Mouse (Mus musculus): ENCODE results near the gene Gnaq. TPM values are rescaled to one million over a fixed set of nuclear protein-coding genes. Genes with fewer than 3 reads are reported as not detected.
"Not testable (repeated sequence)": the region's sequence is repeated elsewhere in the genome, so short reads cannot be mapped to it uniquely, and the experiment has no call there.

Gnaq gene
- total RNA-seq (2021): 100 to 1,000 TPM; 165 to 178 TPM

DNA sequence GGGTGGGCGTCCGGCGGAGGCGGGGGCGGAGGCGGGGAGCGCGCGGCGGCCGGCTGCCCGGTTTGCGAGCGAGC is at the start of gene Gnaq:
Gnaq (plus strand) TSS at position 41 of the 74 bp plus-strand sequence.
- intact Hi-C loops (cut with DNase I): loop anchor here (2.0 to 5.0 kb wide), 4 partner anchors 65 to 215 kb away; no protein-coding TSS in a partner anchor
- no peak for DNase-seq (ENCODE audit: low spot score in 2 of 2)

DNA sequence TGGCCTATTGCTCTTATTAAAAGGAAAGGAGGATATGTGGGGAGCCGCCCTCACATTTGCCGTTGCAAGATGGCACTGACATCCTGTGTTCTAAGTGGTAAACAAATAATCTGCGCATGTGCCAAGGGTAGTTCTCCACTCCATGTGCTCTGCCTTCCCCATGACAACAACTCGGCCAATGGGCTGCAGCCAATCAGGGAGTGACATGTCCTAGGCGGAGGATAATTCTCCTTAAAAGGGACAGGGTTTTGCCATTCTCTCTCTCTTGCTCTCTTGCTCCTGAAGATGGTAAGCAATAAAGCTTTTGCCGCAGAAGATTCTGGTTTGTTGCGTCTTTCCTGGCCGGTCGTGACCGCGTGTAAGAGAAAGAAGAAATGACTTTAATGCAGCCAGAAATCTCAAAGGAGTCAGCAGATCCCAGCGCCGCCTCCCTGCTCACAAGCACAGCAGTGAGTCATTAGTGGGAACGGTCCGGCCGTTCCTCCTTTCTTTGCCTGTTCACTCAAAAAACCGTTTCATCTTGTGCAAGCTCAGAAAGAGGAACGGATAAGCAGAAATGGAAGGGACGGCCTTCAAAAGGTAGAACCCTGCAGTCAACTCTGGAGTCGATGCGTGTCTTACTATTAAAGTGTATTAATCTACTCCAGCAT is 48.5 kb upstream of the Gnaq start:
- intact Hi-C loops (cut with DNase I): not testable (repeated sequence)
- peak in 1 of 2 experiments; percentile 13 for DNase-seq (ENCODE audit: low spot score in 2 of 2)

DNA sequence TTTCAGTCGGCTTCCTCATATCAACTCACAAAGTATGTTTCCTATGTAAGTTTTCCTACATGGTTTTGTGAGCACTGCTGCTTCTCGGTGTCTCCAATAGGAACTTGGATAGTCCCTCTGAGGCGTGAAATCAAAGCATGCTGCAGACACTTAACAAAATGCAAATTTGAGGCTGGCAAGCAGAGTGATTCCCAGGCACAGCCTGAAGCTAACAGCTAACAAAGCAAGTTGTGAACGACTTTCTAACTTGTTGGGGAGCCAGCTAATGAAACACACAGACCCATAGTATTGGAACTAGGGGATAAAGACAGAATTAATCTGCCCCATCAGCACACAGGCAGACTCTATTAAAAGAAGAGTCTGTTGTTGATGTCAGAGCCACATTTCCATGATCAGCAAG is 47.4 kb upstream of the Gnaq start:
- intact Hi-C loops (cut with DNase I): no loop called here
- no peak for DNase-seq (ENCODE audit: low spot score in 2 of 2)

DNA sequence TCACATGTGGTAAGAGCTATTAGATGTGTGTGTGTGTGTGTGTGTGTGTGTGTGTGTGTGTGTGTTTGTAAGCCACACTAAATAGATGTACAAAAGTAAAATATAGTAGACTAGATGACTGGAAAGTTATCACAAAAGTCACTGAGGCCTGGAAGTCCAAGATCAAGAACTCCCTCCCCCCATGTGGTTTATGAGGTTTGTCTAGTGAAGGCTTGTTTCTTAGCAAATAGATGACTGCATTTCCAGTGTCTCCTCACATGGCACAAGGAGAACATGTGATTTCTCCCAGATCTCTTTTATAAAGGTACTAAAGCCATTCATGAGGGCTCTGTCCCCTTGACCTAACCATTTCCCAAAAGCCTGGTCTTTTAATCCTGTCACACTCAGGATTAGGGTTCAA is 46.5 kb upstream of the Gnaq start:
- intact Hi-C loops (cut with DNase I): no loop called here
- DNase-seq (ENCODE audit: low spot score in 2 of 2): no peak

DNA sequence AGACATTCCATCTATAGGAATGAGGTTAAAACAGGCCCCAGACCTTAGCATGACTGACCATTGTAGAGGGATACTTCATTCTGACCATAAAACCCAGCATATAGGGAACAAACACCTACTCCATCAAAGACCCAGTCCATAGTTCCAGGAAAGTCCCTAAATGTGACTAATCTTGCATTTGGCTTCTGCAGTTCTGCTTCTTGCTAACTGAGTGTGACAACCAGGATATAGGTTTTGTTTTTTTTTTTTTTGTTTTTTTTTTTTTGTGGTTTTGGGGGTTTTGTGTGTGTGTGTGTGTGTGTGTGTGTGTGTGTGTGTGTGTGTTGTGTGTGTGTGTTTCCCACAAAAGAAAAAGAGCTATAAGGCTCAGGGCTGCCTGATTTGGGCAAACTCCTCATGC is 46.0 kb upstream of the Gnaq start:
- intact Hi-C loops (cut with DNase I): no loop called here
- no peak for DNase-seq (ENCODE audit: low spot score in 2 of 2)

DNA sequence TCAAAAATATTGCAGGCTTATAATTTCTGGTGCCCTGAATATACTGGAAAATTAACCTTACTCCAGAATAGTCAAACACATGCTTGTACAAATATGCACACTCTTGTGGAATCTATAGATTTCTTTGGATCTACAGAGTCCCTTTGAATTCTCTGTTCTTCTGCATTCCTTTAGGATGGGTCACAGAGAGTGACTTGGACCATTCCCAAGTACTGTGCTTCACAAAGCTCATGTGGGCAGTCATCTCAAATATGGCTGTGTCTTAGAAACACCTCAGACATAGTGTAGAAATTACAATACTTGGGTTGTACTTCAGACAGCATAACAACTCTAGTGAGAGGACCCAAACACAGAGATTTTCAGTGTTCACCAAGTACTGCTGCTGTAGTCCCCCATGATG is 45.2 kb upstream of the Gnaq start:
- intact Hi-C loops (cut with DNase I): no loop called here

DNA sequence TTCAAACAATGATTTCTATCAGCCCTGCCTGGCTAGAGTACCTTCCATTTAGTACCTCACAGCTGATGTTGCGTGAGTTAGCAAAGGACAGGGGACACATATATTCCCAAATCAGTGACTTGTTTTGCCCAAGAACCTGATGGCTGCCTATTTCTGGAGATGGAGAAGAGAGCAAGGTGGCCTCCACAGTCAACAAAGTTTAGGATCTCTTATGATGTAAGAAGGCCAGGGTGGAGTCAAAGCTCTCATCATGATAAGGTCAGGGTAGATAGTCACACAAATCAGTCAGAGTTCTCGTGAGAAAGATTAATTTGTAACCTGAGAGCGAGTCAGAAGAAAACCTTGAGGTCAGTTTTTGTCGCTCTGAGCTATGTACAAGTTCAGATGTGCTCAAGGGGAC is 39.0 kb upstream of the Gnaq start:
- DNase-seq (ENCODE audit: low spot score in 2 of 2): no peak
- intact Hi-C loops (cut with DNase I): no loop called here

More for the DNA sequence above, 45.2 kb upstream of the Gnaq start:
- DNase-seq (ENCODE audit: low spot score in 2 of 2): no peak

DNA sequence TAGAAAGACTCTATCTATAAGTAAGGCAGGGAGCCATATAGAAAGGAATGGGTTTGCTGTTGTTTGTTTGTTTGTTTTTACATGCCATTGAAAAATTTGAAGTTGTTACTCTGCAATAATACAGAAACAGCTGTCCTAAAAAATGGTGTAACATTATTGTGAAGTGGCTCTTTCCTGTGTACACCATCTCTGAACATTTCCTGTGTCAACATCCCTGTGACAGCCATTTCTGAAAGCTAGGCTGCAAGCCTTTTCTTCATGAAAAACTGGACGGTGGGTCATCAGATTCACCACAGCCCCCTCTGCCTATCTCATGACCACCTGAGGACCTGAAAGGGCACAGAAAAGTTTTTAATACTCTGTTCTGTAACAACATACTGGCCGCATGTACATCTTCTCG is 22.7 kb upstream of the Gnaq start:
- no peak for DNase-seq (ENCODE audit: low spot score in 2 of 2)
- intact Hi-C loops (cut with DNase I): no loop called here

DNA sequence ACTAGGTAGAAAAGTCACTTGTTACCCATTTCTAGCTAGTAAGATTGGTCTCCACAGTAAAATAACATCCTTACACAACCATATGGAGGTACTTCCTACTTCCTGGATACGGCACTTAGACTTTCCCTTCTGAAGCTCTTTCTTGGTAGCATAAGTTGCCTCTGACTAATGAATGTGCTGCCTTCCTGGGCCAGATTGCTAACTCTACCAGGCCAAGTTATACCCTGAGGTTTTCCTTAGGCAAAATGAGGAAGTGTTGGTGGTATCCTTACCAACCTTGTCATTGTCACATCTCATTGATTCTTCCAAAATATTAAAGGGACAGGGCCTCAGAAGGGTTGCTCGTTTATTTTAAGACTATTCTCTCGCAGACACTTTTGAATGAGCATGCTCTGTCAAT is 22.0 kb upstream of the Gnaq start:
- DNase-seq (ENCODE audit: low spot score in 2 of 2): no peak
- intact Hi-C loops (cut with DNase I): no loop called here

DNA sequence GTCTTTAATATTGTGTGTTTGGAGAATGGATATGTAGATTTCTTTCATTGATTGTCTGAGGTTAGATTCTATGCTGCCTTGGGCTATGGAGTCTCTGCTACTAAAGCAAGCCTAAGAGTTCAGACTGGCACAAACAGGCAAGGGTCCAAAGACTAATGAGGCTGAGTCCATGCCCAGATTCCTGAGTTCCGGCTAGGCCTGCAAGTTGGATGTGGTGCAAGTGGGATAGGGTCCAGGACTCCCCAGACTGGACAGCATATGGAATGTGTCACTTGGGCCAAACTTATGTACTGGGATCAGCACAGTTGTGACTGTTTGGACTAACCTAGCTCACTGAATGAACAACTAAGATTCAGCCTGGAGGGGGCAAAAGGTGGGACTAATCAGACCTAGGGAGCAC is 19.3 kb upstream of the Gnaq start:
- intact Hi-C loops (cut with DNase I): no loop called here
- DNase-seq (ENCODE audit: low spot score in 2 of 2): no peak

DNA sequence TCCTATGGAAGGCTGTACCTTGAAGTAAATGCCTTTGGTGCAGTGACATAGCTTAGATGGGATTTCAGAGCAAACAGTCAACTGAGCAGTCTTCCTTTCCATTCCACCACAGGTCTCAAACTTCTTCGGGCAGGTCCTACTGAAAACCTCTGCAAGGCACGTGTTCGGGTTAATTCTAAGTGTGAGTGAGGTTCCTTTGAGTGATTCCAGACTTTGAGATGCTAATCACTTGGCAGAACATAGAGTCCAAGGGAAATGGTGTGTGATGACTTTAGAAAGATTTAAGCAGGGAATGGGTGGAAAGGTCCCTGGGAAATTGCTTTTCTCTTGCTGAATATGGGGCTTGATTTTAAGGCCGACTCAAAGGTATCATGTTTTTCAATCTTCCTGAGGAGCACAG is 14.2 kb upstream of the Gnaq start:
- intact Hi-C loops (cut with DNase I): no loop called here
- DNase-seq (ENCODE audit: low spot score in 2 of 2): no peak

DNA sequence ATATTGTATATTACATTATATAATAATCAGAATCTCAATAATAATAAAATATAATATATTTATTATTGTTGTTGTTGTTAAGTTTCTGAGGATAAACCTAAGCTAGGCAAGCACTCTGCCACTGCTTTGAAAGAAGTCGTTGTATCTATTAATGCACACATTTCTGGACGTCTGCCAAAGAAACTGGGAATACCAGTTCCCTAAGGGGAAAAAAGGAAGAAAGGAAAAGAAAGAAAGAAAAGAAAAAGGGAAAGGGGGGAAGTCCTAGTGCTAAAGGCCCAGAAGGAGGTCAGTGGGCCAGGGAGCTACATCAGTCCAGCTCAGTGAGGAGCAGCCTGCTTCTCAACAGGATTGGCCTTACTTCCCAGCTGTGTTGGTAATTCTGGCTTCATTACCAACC is 11.3 kb upstream of the Gnaq start:
- intact Hi-C loops (cut with DNase I): no loop called here
- no peak for DNase-seq (ENCODE audit: low spot score in 2 of 2)

DNA sequence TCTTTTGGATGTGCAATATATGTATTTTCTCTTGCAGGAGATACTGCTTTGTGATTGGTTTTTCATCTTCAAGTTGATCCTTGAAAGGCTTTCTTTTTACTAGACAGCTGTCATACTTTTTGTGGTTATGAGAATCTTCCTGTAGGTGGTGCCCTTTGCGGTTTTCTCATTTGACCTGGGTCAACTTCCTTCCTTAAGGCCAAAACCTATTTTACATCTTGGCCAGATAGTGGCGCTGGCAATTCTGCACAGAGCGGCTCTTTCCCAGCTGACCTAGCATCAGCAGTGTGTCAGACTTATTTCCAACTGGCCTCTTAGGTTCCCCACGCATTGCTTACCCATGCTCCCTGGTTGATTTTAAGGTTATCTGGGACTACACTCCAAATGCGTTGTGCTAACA is 3.9 kb upstream of the Gnaq start:
- no peak for DNase-seq (ENCODE audit: low spot score in 2 of 2)
- intact Hi-C loops (cut with DNase I): no loop called here

DNA sequence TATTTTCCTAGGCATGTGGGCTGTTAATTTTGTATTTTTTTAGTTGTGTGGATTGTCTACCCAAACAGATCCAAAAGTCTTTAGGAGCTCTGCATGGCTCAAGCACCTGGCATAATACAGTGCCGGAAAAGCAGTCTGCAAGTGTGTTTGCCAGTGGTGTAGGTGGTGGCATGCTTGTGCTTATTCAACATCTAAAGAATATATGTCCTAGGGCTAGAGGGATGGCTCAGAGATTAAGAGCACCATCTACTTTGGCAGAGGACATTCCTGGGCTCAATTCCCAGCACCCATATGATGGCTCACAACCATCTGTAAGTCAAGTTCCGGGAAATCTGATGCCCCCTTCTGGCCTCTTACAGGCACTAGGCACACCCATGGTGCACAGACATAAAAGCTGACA is 3.5 kb upstream of the Gnaq start:
- intact Hi-C loops (cut with DNase I): no loop called here

DNA sequence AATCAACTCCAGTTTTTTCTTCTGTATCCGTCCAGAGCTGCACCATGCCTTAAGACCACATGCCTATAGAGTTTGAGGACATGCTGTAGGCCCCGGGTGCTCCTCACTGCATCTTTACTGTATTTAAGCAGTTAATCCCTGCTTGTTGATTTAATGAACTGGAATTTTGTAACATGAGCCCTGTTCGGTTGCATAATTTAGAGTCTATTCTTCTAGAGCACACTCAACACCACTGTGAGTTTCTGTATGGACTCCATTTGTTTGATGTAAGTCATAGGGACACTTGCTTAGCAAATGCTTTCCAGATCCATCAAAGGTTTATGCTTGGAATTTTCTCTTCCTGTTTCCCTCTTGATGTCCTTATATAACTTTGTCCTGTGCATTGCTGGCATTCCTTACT is 2.2 kb upstream of the Gnaq start:
- intact Hi-C loops (cut with DNase I): loop anchor here (5.0 kb wide), 3 partner anchors 63 to 217 kb away; no protein-coding TSS in a partner anchor
- no peak for DNase-seq (ENCODE audit: low spot score in 2 of 2)

More for the DNA sequence above, 3.5 kb upstream of the Gnaq start:
- no peak for DNase-seq (ENCODE audit: low spot score in 2 of 2)

DNA sequence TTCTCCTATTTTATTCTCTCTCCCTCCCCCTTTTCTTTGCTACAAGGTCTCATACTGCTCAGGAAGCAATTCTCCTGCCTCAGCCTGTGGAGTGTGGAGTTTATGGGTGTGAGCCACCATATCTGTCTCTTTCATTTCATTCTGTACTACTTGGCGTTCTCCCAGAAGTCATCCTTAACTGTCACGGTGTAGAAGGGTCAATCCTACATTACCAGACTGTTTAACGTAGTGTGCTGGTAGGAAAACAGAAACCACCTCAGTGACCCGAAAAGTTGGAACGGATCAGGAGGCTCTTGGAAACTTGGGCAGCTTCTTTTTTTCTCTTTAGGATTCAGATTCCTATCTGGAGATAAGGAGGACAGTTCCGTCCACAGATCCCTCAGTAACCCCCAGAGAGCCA is 800 bp upstream of the Gnaq start:
- intact Hi-C loops (cut with DNase I): loop anchor here (2.0 to 5.0 kb wide), 4 partner anchors 65 to 215 kb away; no protein-coding TSS in a partner anchor
- DNase-seq (ENCODE audit: low spot score in 2 of 2): no peak

DNA sequence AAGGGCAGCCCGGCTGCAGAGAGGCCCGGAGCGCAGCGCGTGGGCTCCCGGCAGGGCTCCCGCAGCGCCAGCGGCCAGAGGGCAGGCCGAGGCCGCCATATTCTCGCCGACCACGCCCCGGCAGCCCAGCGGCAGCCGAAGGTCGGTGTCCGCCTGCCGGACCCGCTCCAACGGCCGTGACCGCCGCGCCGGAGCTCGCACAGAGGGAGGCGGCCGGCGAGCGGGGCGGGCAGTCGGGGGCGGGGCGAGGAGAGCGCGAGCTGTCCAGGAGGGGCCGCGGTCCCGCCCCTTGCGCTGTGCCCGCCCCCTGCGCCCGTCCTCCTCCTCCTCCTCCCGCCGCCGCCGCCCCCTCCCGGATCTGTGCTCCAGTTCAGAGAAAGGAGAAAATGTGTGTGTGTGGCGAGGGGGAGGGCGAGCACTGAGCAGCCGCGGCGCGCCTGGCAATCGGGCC is 266 bp upstream of the Gnaq start:
- intact Hi-C loops (cut with DNase I): loop anchor here (2.0 to 5.0 kb wide), 4 partner anchors 65 to 215 kb away; no protein-coding TSS in a partner anchor
- DNase-seq (ENCODE audit: low spot score in 2 of 2): peak; percentile 86 to 91

DNA sequence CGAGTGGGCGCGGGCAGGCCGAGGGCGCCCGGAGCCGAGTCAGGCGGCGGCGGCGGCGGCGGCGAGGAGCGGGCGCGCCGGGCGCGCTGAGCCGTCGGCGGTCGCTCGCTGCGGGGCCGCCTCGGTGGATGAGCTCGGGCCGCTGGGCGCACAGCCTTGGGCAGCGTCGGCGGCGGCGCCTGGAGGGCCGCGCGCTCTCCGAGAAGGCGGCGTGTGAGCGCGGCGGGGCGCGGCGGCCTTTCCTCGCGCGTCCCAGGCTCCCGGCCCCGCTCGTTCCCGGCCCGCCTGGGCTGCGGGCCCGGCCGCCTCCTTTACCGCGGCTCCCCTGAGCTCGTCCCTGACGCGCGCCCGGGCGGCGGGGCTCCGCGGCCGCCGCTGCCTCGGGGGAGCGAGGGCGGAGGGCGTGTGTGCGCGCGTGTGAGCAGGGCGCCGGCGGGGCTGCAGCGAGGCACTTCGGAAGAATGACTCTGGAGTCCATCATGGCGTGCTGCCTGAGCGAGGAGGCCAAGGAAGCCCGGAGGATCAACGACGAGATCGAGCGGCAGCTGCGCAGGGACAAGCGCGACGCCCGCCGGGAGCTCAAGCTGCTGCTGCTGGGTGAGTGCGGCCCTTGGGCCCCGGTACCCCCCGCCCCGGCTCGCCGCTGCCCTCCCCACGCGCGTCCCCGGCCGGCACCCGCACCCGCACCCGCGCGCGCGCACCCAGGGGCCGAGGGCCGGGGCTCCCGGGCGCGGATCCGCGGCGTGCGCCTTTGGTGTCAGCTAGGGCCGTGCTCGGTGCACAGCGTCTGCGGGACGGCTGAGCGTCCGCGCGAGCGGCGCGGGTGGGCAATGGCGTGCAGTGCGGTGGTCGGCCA is 462 bp downstream of the Gnaq start:
- intact Hi-C loops (cut with DNase I): loop anchor here (2.0 to 5.0 kb wide), 4 partner anchors 64 to 214 kb away; no protein-coding TSS in a partner anchor
- DNase-seq (ENCODE audit: low spot score in 2 of 2): peak; percentile 59 to 77

DNA sequence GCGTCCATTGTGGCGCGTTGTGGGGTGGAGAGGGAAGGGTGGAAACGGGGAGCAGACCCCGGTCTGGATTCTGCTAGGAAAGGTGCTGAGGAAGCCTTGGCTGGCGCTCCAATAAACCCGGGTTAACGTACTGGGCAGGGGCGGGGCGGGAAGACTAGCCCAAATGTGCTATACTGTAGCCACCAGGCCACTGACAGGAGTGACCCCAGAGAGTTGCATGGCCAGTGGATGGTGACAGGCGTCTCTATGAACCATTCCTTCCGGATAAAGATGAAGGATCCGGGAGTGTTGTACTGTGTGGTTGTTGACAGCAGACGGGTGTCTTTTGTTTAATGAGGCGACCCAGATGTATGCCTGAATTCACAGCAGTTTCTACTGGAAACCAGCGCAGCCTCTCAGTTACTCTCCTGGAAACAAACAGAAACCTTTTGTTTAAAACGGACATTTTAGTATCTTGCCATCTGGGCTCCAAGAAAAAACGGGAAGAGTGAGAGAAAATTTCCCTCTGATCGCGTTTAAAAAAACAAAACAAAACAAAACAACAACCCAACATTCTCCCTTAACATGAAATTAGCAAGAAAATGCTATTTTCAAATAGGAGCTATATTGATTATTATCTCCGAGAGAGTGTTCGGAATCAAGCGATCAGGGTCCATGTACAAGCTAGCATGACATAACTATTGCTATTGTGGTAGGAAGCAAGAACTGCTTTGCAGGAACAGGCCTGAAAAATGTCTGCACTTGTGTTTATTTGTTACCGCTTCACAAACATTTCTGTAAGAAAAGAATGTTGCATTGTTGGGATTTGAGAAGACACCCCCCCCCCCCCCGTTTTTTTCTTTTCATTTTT is 1.3 kb downstream of the Gnaq start:
- intact Hi-C loops (cut with DNase I): loop anchor here (2.0 to 5.0 kb wide), 4 partner anchors 63 to 213 kb away; no protein-coding TSS in a partner anchor
- DNase-seq (ENCODE audit: low spot score in 2 of 2): peak in 1 of 2 experiments; percentile 44

DNA sequence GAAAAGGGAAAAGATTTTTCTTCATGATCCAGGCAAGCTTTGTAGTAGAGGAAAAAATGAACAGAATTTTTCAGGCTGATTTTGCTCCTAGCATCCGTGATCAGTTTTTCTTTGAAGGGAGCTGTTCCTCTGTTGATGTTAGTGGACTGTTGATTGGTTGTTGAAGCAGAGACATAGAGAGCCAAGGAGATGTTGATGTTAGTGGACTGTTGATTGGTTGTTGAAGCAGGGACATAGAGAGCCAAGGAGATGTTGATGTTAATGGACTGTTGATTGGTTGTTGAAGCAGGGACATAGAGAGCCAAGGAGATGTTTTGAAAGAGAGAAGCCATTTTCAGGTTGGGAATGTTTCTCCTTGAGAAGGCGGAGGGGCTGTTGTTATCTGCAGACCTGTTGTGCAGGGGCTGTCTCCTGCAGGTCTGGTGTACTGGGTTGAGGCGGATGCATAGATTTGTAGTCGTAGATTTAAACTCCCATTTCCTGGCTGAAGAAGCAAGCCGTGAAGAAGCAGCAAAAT is 5.5 kb downstream of the Gnaq start:
- intact Hi-C loops (cut with DNase I): no loop called here

More for the DNA sequence above, 5.5 kb downstream of the Gnaq start:
- no peak for DNase-seq (ENCODE audit: low spot score in 2 of 2)

Data from left cerebral cortex, postnatal 25 days (tissue).